Mouse (Mus musculus) embryonic facial prominence, embryonic 11.5 days (tissue): ENCODE measurements around the gene Grik5. TPM values are rescaled to one million over a fixed set of nuclear protein-coding genes. Genes with fewer than 3 reads are reported as not detected.

Experiments used
- ATAC-seq: fragments of 200-750 bp; cut with Nextera tagmentation; replicated peaks from 2 replicates; pipeline ENCODE4 v1.8.0; 2017; ENCODE audit warnings: low read depth; ENCODE audit not compliant: insufficient number of reproducible peaks, low FRiP score, low TSS enrichment
- DNase-seq: peaks from one replicate; pipeline ENCODE4 v3.0.0-alpha.2; 2015; ENCODE audit warnings: low spot score
- H3K27ac ChIP-seq: fragments of 300-500 bp; sonication (generic); replicated peaks from 2 replicates; pipeline ENCODE4 v1.5.1; 2014; ENCODE audit warnings: mild to moderate bottlenecking, low read depth, low read length, control low read depth
- H3K27me3 ChIP-seq: fragments of 300-500 bp; sonication (generic); 2 replicates; pipeline ENCODE4 v1.6.1; 2014; ENCODE audit warnings: mild to moderate bottlenecking, low read length, moderate library complexity, mixed read lengths; ENCODE audit not compliant: control insufficient read depth, insufficient read depth
- H3K36me3 ChIP-seq: fragments of 300-500 bp; sonication (generic); replicated peaks from 2 replicates; pipeline ENCODE4 v1.6.1; 2014; ENCODE audit warnings: low read depth, mild to moderate bottlenecking, low read length, moderate library complexity, mixed read lengths; ENCODE audit not compliant: control insufficient read depth, insufficient read depth
- H3K4me1 ChIP-seq: fragments of 300-500 bp; sonication (generic); 2 replicates; pipeline ENCODE4 v1.6.1; 2014; ENCODE audit warnings: low read length, mixed read lengths; ENCODE audit not compliant: control insufficient read depth, insufficient read depth
- H3K4me2 ChIP-seq: fragments of 300-500 bp; sonication (generic); 2 replicates; pipeline ENCODE4 v1.6.1; 2014; ENCODE audit warnings: low read depth, mild to moderate bottlenecking, control low read depth, low read length, moderate library complexity
- H3K4me3 ChIP-seq: fragments of 300-500 bp; sonication (generic); 2 replicates; pipeline ENCODE4 v1.5.1; 2014; ENCODE audit warnings: low read depth, low read length, control low read depth
- H3K9ac ChIP-seq: fragments of 300-500 bp; sonication (generic); replicated peaks from 2 replicates; pipeline ENCODE4 v1.6.1; 2014; ENCODE audit warnings: mild to moderate bottlenecking, control low read depth, low read length
- H3K9me3 ChIP-seq: fragments of 300-500 bp; sonication (generic); replicated peaks from 2 replicates; pipeline ENCODE4 v1.6.1; 2016; ENCODE audit warnings: mild to moderate bottlenecking, low read length, inconsistent platforms, mixed read lengths; ENCODE audit not compliant: control insufficient read depth
- WGBS: fragments of 180-500 bp; shearing (Covaris S2); extraction: QIAGEN DNeasy Blood & Tissue Kit; methylation state at CpG from one replicate; pipeline ENCODE4 v1.1.7; 2014; 5-methylcytosine and 5-hydroxymethylcytosine counted together
- polyA plus RNA-seq: library from polyadenylated mRNA; unstranded; fragments of >200 nt; fragmentation: Nextera tagmentation; extraction: Ambion mirVana; gene quantifications from 2 replicates; pipeline ENCODE4 v1.2.1, GENCODE M21; 2014

Gene Grik5
- polyA plus RNA-seq, 1 experiment from 2014 or later: 5.7 TPM

DNA sequence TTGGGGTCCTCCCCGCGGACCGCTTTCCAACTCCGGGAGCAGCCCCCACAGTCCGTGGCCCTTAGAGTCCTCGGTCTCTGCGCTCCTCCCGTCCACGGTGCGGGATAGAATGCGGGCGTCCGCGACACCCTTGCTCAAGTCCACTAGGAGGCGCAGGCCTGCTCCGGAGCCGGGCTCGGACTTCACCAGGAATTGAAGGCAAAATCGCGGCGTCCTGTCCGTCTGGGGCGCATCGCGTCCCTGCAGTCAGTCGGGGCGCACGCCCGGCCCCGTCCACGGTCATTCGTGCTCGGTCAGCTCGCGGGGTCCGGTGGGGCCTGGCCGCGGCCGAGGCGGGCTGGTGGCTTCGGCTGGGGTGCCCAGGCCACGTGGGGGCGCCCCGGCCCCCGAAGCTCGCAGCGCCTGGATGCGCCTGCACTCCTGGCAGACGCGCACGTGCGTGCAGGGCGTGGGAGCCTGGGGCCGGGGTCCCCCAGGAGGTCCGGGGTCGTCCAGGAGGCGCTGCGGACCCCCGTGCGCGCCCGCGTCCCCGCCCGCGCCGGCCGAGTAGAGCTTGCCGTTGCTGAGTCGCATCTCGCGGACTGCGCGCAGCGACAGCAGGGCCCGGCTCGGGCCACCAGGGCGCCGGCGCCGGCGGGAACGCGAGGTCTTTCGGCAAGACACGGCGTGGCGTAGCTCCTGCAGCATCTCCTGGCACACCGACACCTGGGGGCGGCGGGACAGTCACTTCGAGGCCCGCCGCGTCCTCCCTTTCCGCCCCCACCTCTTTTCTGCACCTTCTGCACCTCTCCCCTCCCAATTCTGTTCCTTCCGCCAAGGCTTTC, 61.8 kb downstream of the Grik5 start:
- no peaks in the 10 kb centered on the region for H3K9me3 ChIP-seq
- H3K36me3 ChIP-seq: no peaks in the 10 kb centered on the region; the same call in 1 of the 2 replicates
- 1% methylated on average over 88 of the region's 97 CpGs for WGBS
- H3K9ac ChIP-seq: peak overlapping the region; percentile 43
- DNase-seq (peak; percentile 79), ATAC-seq (no peak)
- peaks cover 6% of the 10 kb centered on the region for H3K4me1 ChIP-seq
- peaks cover 65% of the 10 kb centered on the region for H3K27me3 ChIP-seq
- H3K4me2 ChIP-seq: peak overlapping the region; percentile 74
- H3K4me3 ChIP-seq: peak overlapping the region; percentile 37
- no peak overlapping the region for H3K27ac ChIP-seq

DNA sequence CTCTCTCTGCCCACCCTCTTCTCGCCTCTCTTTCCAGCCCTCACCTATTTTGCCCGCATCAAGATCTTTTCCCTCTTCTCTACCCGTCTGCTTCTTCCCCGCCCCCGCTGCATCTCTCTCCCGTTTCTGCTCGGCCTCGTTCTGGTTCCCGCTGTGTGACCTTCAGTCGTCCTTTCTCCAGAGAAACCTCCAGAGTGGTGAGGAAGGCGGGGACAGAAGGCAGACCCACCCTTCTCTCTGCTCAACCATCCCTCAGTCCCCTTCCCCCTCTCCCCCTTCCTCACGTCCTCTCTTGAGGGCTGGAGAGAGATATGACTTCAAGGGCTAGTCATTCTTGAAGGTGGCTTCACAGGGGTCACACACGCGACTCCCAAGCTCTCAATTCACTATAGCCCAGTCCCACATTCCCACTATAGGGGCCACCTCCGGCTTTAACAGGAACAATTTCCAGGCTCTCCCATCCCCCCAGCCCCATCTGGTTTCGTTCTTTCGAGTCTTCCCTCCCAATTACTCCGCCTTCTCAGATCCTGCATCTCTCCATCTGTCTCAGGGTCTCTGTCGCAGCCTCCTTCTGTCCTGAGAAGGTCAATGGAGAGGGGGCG, 62.9 kb downstream of the Grik5 start:
- 6% methylated on average over 20 of the region's 20 CpGs for WGBS
- Histone ChIP-seq H3K4me3 (no peak overlapping the region), H3K4me1 (peaks cover 7% of the 10 kb centered on the region), H3K9ac (no peak overlapping the region), H3K27ac (no peak overlapping the region), H3K27me3 (peaks cover 66% of the 10 kb centered on the region), H3K4me2 (no peak overlapping the region), H3K36me3 (no peaks in the 10 kb centered on the region; the same call in 1 of the 2 replicates), H3K9me3 (no peaks in the 10 kb centered on the region)
- ATAC-seq (no peak), DNase-seq (peak; percentile 21)

- WGBS: 3% methylated on average over 17 of the region's 17 CpGs
- Histone ChIP-seq H3K9me3 (no peaks in the 10 kb centered on the region), H3K9ac (no peak overlapping the region), H3K4me1 (peaks cover 7% of the 10 kb centered on the region), H3K27ac (no peak overlapping the region; the same call in 1 of the 2 replicates), H3K36me3 (no peaks in the 10 kb centered on the region; the same call in 1 of the 2 replicates), H3K4me3 (no peak overlapping the region), H3K27me3 (peaks cover 66% of the 10 kb centered on the region), H3K4me2 (no peak overlapping the region)
- ATAC-seq (no peak), DNase-seq (peak; percentile 85)
Measured at GRCm38 (mm10) chr7:25008635-25009034, 63.5 kb downstream of the Grik5 start.

- Histone ChIP-seq H3K4me1 (peaks cover 7% of the 10 kb centered on the region), H3K4me2 (no peak overlapping the region), H3K27ac (no peak overlapping the region; the same call in 1 of the 2 replicates), H3K27me3 (peaks cover 66% of the 10 kb centered on the region), H3K9ac (no peak overlapping the region), H3K4me3 (no peak overlapping the region), H3K36me3 (no peaks in the 10 kb centered on the region; the same call in 1 of the 2 replicates), H3K9me3 (no peaks in the 10 kb centered on the region)
- ATAC-seq (no peak), DNase-seq (peak; percentile 44)
- WGBS: 19% methylated on average over 8 of the region's 8 CpGs
Measured at GRCm38 (mm10) chr7:25007609-25008374, 64.4 kb downstream of the Grik5 start.

GRCm38 (mm10) chr7:25006586-25007364, 65.4 kb downstream of the Grik5 start:
- ATAC-seq: no peak

GRCm38 (mm10) chr7:25006171-25006570, 66.0 kb downstream of the Grik5 start:
- no peak; the same call in 1 of the 2 replicates for ATAC-seq
- Histone ChIP-seq H3K4me2 (peak overlapping the region; percentile 77), H3K36me3 (no peaks in the 10 kb centered on the region), H3K9ac (no peak overlapping the region), H3K27me3 (peaks cover 58% of the 10 kb centered on the region), H3K4me1 (peaks cover 7% of the 10 kb centered on the region), H3K4me3 (peak overlapping the region; percentile 39), H3K9me3 (no peaks in the 10 kb centered on the region), H3K27ac (no peak overlapping the region)
- WGBS: 67% methylated on average over 3 of the region's 3 CpGs
- DNase-seq: no peak

More at GRCm38 (mm10) chr7:25006586-25007364, 65.4 kb downstream of the Grik5 start:
- H3K9ac ChIP-seq: no peak overlapping the region
- no peak overlapping the region for H3K27ac ChIP-seq
- no peak overlapping the region for H3K4me2 ChIP-seq
- no peaks in the 10 kb centered on the region for H3K36me3 ChIP-seq
- no peaks in the 10 kb centered on the region for H3K9me3 ChIP-seq
- DNase-seq: no peak
- no peak overlapping the region for H3K4me3 ChIP-seq
- H3K27me3 ChIP-seq: peaks cover 63% of the 10 kb centered on the region
- 77% methylated on average over 12 of the region's 12 CpGs for WGBS
- H3K4me1 ChIP-seq: peaks cover 7% of the 10 kb centered on the region

DNA sequence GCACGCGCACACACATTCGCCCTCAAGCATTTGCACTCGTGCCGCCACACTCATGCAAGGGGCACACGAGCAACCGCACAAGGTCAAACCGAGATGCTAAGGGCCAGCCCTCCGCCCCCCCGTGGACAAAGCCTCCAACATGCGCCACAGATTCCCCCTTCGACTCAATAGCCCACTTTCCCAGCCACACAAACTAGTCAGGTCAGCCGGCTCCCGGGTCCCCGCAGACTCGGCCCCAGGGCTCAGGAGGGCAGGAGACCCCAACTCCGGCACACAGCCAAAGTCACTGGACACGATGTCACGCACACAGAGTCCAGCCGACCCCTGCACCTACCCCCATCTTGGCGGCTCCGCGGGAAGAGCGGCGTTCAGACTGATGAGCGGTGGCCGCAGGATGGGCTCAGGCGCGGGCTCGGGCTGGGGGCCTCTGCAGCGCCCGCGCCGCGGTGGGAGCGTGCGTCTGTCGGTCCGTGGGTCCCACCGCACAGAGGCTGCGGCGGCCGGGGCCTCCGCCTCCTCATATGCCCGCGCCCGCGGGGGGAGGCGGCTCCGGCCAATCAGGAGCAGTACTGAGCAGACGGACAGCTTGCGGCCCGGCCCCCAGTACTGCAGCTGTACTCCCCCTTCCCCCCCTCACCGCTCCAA, 66.6 kb downstream of the Grik5 start, which contains the start of gene Atp1a3:
Gene Atp1a3 (minus strand): TSS at position 538 of the 645 bp plus-strand sequence.
- Histone ChIP-seq H3K9me3 (no peaks in the 10 kb centered on the region), H3K9ac (peak within 1 kb of the TSS; percentile 54), H3K4me3 (peak within 1 kb of the TSS; percentile 39), H3K4me2 (peak within 1 kb of the TSS; percentile 77), H3K4me1 (peaks cover 7% of the 10 kb centered on the region), H3K27ac (no peak within 1 kb of the TSS), H3K36me3 (no peaks in the 10 kb centered on the region), H3K27me3 (peaks cover 52% of the 10 kb centered on the region)
- ATAC-seq (peak; percentile 70), DNase-seq (peak; percentile 56)
- under 1% methylated on average over 53 of the region's 54 CpGs for WGBS
